Mouse (Mus musculus): ENCODE data around the gene E130218I03Rik.

The E130218I03Rik gene

GRCm38 (mm10) chr4:134287575-134288025 is 44.1 kb downstream of the E130218I03Rik start, which contains the start of gene Pdik1l:
Pdik1l (minus strand) TSS chr4:134287895.
- peak; percentile 78 to 91 for DNase-seq

GRCm38 (mm10) chr4:134288397-134289256 is 45.2 kb downstream of the E130218I03Rik start:
- DNase-seq = peak in 1 of 2 experiments; percentile 28

GRCm38 (mm10) chr4:134292067-134292466 is 48.6 kb downstream of the E130218I03Rik start:
- DNase-seq = peak; percentile 71 to 83

GRCm38 (mm10) chr4:134293061-134293691 is 49.7 kb downstream of the E130218I03Rik start:
- DNase-seq = no peak

- DNase-seq = no peak
Observed at GRCm38 (mm10) chr4:134293692-134294163, 50.3 kb downstream of the E130218I03Rik start.
